Mouse (Mus musculus) embryonic facial prominence, embryonic 10.5 days (tissue): ENCODE measurements around the gene Fbxo36. TPM values are rescaled to one million over a fixed set of nuclear protein-coding genes. Genes with fewer than 3 reads are reported as not detected.

Experiments used
- DNase-seq: peaks from one replicate; pipeline ENCODE4 v3.0.0-alpha.2; 2017; ENCODE audit warnings: low spot score
- H3K27ac ChIP-seq: fragments of 300-500 bp; sonication (generic); replicated peaks from 2 replicates; pipeline ENCODE4 v1.5.1; 2016; ENCODE audit warnings: mild to moderate bottlenecking
- H3K27me3 ChIP-seq: fragments of 300-500 bp; sonication (generic); replicated peaks from 2 replicates; pipeline ENCODE4 v1.6.1; 2016; ENCODE audit warnings: low read depth, mild to moderate bottlenecking; ENCODE audit not compliant: poor library complexity, severe bottlenecking
- H3K36me3 ChIP-seq: fragments of 300-500 bp; sonication (generic); replicated peaks from 2 replicates; pipeline ENCODE4 v1.6.1; 2016; ENCODE audit warnings: mild to moderate bottlenecking, moderate library complexity
- H3K4me1 ChIP-seq: fragments of 300-500 bp; sonication (generic); 2 replicates; pipeline ENCODE4 v1.6.1; 2016
- H3K4me3 ChIP-seq: fragments of 300-500 bp; sonication (generic); 2 replicates; pipeline ENCODE4 v1.5.1; 2016; ENCODE audit warnings: mild to moderate bottlenecking, moderate library complexity
- H3K9me3 ChIP-seq: fragments of 300-500 bp; sonication (generic); 2 replicates; pipeline ENCODE4 v1.6.1; 2016; ENCODE audit warnings: mild to moderate bottlenecking
- WGBS: fragments of 180-500 bp; shearing (Covaris S2); methylation state at CpG from one replicate; pipeline ENCODE4 v1.1.7; 2016; 5-methylcytosine and 5-hydroxymethylcytosine counted together
- polyA plus RNA-seq: library from polyadenylated mRNA; unstranded; fragments of >200 nt; fragmentation: Nextera tagmentation; extraction: Ambion mirVana; gene quantifications from 2 replicates; pipeline ENCODE4 v1.2.1, GENCODE M21; 2016

The Fbxo36 gene
- 9.3 and 9.5 TPM in 2 replicates for polyA plus RNA-seq

GRCm38 (mm10) chr1:84839309-84840017 is at the start of gene Fbxo36:
Gene Fbxo36 (plus strand): TSS chr1:84839841.
- peaks cover 6% of the 10 kb centered on the region for H3K36me3 ChIP-seq
- H3K27me3 ChIP-seq = no peaks in the 10 kb centered on the region
- under 1% methylated on average over 54 of the region's 54 CpGs for WGBS
- peak; percentile 95 for DNase-seq
- H3K27ac ChIP-seq = peak within 1 kb of the TSS; percentile 99
- peaks cover 15% of the 10 kb centered on the region for H3K4me1 ChIP-seq
- no peaks in the 10 kb centered on the region for H3K9me3 ChIP-seq
- H3K4me3 ChIP-seq = peak within 1 kb of the TSS; percentile 98

- no peak overlapping the region for H3K27ac ChIP-seq
- no peak overlapping the region for H3K4me3 ChIP-seq
- peaks cover 86% of the 10 kb centered on the region for H3K36me3 ChIP-seq
- H3K9me3 ChIP-seq = no peaks in the 10 kb centered on the region
- DNase-seq = no peak
- WGBS = 95% methylated on average over 2 of the region's 2 CpGs
- no peaks in the 10 kb centered on the region for H3K27me3 ChIP-seq
- H3K4me1 ChIP-seq = no peaks in the 10 kb centered on the region
Observed at GRCm38 (mm10) chr1:84791393-84791792, 48.2 kb upstream of the Fbxo36 start.

GRCm38 (mm10) chr1:84795335-84795734 is 44.3 kb upstream of the Fbxo36 start:
- DNase-seq = no peak
- H3K27me3 ChIP-seq = no peaks in the 10 kb centered on the region

GRCm38 (mm10) chr1:84799166-84799565 is 40.5 kb upstream of the Fbxo36 start:
- Histone ChIP-seq H3K4me1 (no peaks in the 10 kb centered on the region), H3K27ac (no peak overlapping the region), H3K36me3 (peaks cover 15% of the 10 kb centered on the region), H3K27me3 (no peaks in the 10 kb centered on the region), H3K4me3 (no peak overlapping the region), H3K9me3 (no peaks in the 10 kb centered on the region)
- DNase-seq = no peak

More at GRCm38 (mm10) chr1:84795335-84795734, 44.3 kb upstream of the Fbxo36 start:
- H3K4me1 ChIP-seq = no peaks in the 10 kb centered on the region
- 94% methylated on average over 7 of the region's 7 CpGs for WGBS
- no peaks in the 10 kb centered on the region for H3K9me3 ChIP-seq
- peaks cover 52% of the 10 kb centered on the region for H3K36me3 ChIP-seq
- H3K4me3 ChIP-seq = no peak overlapping the region
- no peak overlapping the region for H3K27ac ChIP-seq

- Histone ChIP-seq H3K9me3 (no peaks in the 10 kb centered on the region), H3K4me3 (no peak overlapping the region), H3K27ac (no peak overlapping the region), H3K4me1 (no peaks in the 10 kb centered on the region), H3K36me3 (peaks cover 4% of the 10 kb centered on the region), H3K27me3 (no peaks in the 10 kb centered on the region)
- WGBS = 94% methylated on average over 1 of the region's 1 CpGs
- DNase-seq = no peak
Observed at GRCm38 (mm10) chr1:84803788-84804187, 35.9 kb upstream of the Fbxo36 start.

GRCm38 (mm10) chr1:84817596-84817995 is 22.0 kb upstream of the Fbxo36 start:
- Histone ChIP-seq H3K27me3 (no peaks in the 10 kb centered on the region), H3K4me1 (no peaks in the 10 kb centered on the region), H3K27ac (no peak overlapping the region), H3K4me3 (no peak overlapping the region), H3K9me3 (no peaks in the 10 kb centered on the region), H3K36me3 (peaks cover 52% of the 10 kb centered on the region)
- DNase-seq = no peak
- 97% methylated on average over 1 of the region's 1 CpGs for WGBS

- Histone ChIP-seq H3K27me3 (no peaks in the 10 kb centered on the region), H3K36me3 (peaks cover 54% of the 10 kb centered on the region), H3K9me3 (no peaks in the 10 kb centered on the region), H3K4me3 (no peak overlapping the region), H3K4me1 (no peaks in the 10 kb centered on the region), H3K27ac (no peak overlapping the region)
- WGBS = 74% methylated on average over 2 of the region's 2 CpGs
- no peak for DNase-seq
Observed at GRCm38 (mm10) chr1:84825091-84825490, 14.6 kb upstream of the Fbxo36 start.

GRCm38 (mm10) chr1:84837523-84838145 is 2.0 kb upstream of the Fbxo36 start:
- H3K27me3 ChIP-seq = no peaks in the 10 kb centered on the region
- H3K36me3 ChIP-seq = peaks cover 18% of the 10 kb centered on the region
- peak; percentile 17 for DNase-seq
- WGBS = 10% methylated on average over 20 of the region's 20 CpGs
- H3K4me1 ChIP-seq = peaks cover 15% of the 10 kb centered on the region
- H3K9me3 ChIP-seq = no peaks in the 10 kb centered on the region
- H3K27ac ChIP-seq = peak overlapping the region; percentile 99
- H3K4me3 ChIP-seq = peak overlapping the region; percentile 98

- Histone ChIP-seq H3K4me1 (peaks cover 15% of the 10 kb centered on the region), H3K27me3 (no peaks in the 10 kb centered on the region), H3K4me3 (peak overlapping the region; percentile 98), H3K36me3 (peaks cover 17% of the 10 kb centered on the region), H3K9me3 (no peaks in the 10 kb centered on the region), H3K27ac (peak overlapping the region; percentile 99)
- DNase-seq = no peak
- WGBS = under 1% methylated on average over 22 of the region's 22 CpGs
Observed at GRCm38 (mm10) chr1:84838156-84838555, 1.5 kb upstream of the Fbxo36 start.

GRCm38 (mm10) chr1:84838621-84839151 is 955 bp upstream of the Fbxo36 start:
- peak; percentile 83 for DNase-seq
- WGBS = under 1% methylated on average over 44 of the region's 44 CpGs
- Histone ChIP-seq H3K4me3 (peak overlapping the region; percentile 98), H3K9me3 (no peaks in the 10 kb centered on the region), H3K36me3 (peaks cover 13% of the 10 kb centered on the region), H3K27me3 (no peaks in the 10 kb centered on the region), H3K27ac (peak overlapping the region; percentile 99), H3K4me1 (peaks cover 15% of the 10 kb centered on the region)

GRCm38 (mm10) chr1:84840018-84840664 is 500 bp downstream of the Fbxo36 start, which contains the start of gene Trip12:
Gene Trip12 (minus strand): TSS chr1:84840516.
- Histone ChIP-seq H3K36me3 (peaks cover 6% of the 10 kb centered on the region; the same call in 1 of the 2 replicates), H3K27ac (peak within 1 kb of the TSS; percentile 99), H3K4me1 (peaks cover 15% of the 10 kb centered on the region), H3K27me3 (no peaks in the 10 kb centered on the region), H3K4me3 (peak within 1 kb of the TSS; percentile 98), H3K9me3 (no peaks in the 10 kb centered on the region)
- WGBS = under 1% methylated on average over 39 of the region's 39 CpGs
- no peak for DNase-seq

GRCm38 (mm10) chr1:84841061-84841460 is 1.4 kb downstream of the Fbxo36 start:
- no peak for DNase-seq
- Histone ChIP-seq H3K4me1 (peaks cover 15% of the 10 kb centered on the region), H3K27me3 (no peaks in the 10 kb centered on the region), H3K9me3 (no peaks in the 10 kb centered on the region), H3K36me3 (peaks cover 6% of the 10 kb centered on the region; the same call in 1 of the 2 replicates), H3K27ac (no peak overlapping the region), H3K4me3 (peak overlapping the region; percentile 98)
- WGBS = 76% methylated on average over 3 of the region's 3 CpGs
